Mouse (Mus musculus) hindlimb bud, embryonic 11.5 days (tissue): ENCODE data around the gene Olfr198.
"Not testable (repeated sequence)": the region's sequence is repeated elsewhere in the genome, so short reads cannot be mapped to it uniquely, and the experiment has no call there.

ENCODE experiments used
- DNase-seq: peaks from one replicate; pipeline ENCODE4 v3.0.0-alpha.2; 2012; ENCODE audit warnings: low read depth, low spot score; ENCODE audit errors: extremely low spot score

The Olfr198 gene

GRCm38 (mm10) chr16:59203433-59203832 lies at the start of gene Olfr198:
Olfr198 (minus strand) TSS chr16:59203533.
- not testable (repeated sequence) for DNase-seq

DNA sequence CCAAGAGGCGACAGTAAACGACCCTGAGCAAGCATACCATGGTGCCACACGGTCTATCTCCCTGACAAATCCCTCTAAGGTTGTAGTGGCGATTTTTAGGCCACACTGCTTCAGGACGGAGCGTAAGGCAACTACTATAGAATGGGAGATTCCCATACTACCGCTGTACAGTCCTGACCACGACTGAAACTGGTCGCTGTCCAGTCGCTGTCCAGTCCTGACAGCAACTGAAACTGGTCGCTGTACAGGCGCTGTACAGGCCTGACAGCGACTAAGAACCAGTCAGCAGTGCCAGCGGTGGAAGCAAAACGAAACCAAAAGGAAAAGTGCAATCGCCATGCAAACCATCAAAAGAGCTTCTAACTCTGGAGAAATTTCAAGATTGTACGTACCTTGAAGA lies 46.4 kb upstream of the Olfr198 start:
- no peak for DNase-seq

DNA sequence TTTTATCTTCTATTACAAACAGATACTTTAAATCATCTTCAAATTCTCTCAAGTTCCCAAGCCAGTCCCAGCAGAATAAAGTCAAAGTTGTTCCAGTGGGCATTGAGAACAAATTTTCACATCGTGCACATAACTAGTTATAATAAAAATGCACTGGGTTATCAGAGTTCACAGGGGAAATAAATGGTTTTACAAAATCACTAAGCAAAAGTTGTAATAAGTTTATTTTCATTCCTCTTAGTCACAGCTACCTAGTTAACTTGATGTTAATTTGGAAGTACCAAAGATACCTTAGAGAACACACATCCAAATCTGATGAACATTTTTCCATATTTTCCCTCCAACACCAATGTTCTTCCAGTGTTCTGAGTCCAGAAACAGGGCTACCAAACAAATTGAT lies 16.3 kb upstream of the Olfr198 start, which contains the start of gene Olfr199:
Gene Olfr199 (minus strand): TSS at position 101 of the 400 bp plus-strand sequence.
- DNase-seq, result not testable (repeated sequence)

DNA sequence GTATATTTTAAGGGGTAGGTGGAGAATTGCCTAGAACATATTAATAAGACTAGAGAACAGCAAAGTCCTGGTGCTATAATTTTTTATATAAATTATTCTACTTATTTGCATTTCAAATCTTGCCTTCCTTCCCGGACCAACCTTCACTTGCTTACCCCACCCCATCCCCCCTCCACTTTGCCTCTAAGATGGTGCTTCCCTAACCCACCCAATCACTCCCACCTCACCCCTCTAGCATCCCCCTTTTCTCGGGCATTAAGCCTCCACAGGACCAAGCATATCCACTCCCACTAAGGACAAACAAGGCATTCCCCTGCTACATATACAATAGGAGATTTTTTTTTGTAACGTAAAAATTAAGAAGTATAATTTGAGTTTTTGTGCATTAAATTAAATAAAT lies 14.5 kb upstream of the Olfr198 start:
- DNase-seq, result not testable (repeated sequence)

DNA sequence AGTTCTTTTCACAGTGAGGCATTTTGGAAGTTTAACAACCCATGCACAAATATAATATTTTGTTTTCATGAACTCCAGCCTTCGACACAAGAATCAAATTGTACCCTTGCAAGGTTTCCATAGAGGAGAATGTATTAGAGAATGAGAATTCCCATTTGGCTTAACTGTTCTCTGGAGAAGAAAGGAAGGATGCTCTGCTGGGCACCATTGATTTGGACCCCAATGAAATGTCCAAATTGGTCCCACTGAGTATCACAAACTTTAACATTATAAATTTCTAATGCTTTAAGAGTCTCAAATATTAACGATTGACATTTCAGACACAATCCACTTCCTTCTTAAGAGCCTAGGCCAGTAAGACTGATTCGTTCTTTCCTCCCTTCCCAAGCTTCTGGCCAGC lies 33.0 kb downstream of the Olfr198 start, which contains the start of gene Olfr196:
Gene Olfr196 (minus strand): TSS at position 101 of the 400 bp plus-strand sequence.
- DNase-seq, result no peak

- DNase-seq, result no peak
Measured at GRCm38 (mm10) chr16:59151996-59152395, 51.3 kb downstream of the Olfr198 start.
